Mouse (Mus musculus) midbrain, embryonic 15.5 days (tissue): Measurements from ENCODE around the gene Rassf7. TPM values are rescaled to one million over a fixed set of nuclear protein-coding genes. Genes with fewer than 3 reads are reported as not detected.

ENCODE experiments used
- ATAC-seq: fragments of 200-750 bp; cut with Nextera tagmentation; replicated peaks from 2 replicates; pipeline ENCODE4 v1.8.0; 2017; ENCODE audit warnings: moderate TSS enrichment
- H3K27ac ChIP-seq: fragments of 300-500 bp; sonication (generic); 2 replicates; pipeline ENCODE4 v1.5.1; 2015; ENCODE audit warnings: mild to moderate bottlenecking, inconsistent platforms
- H3K27me3 ChIP-seq: fragments of 300-500 bp; sonication (generic); replicated peaks from 2 replicates; pipeline ENCODE4 v1.6.1; 2015; ENCODE audit warnings: inconsistent platforms
- H3K36me3 ChIP-seq: fragments of 300-500 bp; sonication (generic); replicated peaks from 2 replicates; pipeline ENCODE4 v1.6.1; 2015; ENCODE audit warnings: inconsistent platforms
- H3K4me1 ChIP-seq: fragments of 300-500 bp; sonication (generic); 2 replicates; pipeline ENCODE4 v1.6.1; 2015; ENCODE audit warnings: inconsistent platforms
- H3K4me2 ChIP-seq: fragments of 300-500 bp; sonication (generic); 2 replicates; pipeline ENCODE4 v1.6.1; 2015; ENCODE audit warnings: inconsistent platforms, mild to moderate bottlenecking, moderate library complexity
- H3K4me3 ChIP-seq: fragments of 300-500 bp; sonication (generic); 2 replicates; pipeline ENCODE4 v1.5.1; 2015; ENCODE audit warnings: mild to moderate bottlenecking, inconsistent platforms
- H3K9ac ChIP-seq: fragments of 300-500 bp; sonication (generic); 2 replicates; pipeline ENCODE4 v1.6.1; 2015; ENCODE audit warnings: mild to moderate bottlenecking, inconsistent platforms
- H3K9me3 ChIP-seq: fragments of 300-500 bp; sonication (generic); 2 replicates; pipeline ENCODE4 v1.6.1; 2016; ENCODE audit warnings: inconsistent platforms
- WGBS: fragments of 180-500 bp; shearing (Covaris S2); methylation state at CpG from one replicate; pipeline ENCODE4 v1.1.7; 2015; ENCODE audit warnings: mixed read lengths; 5-methylcytosine and 5-hydroxymethylcytosine counted together
- polyA plus RNA-seq: library from polyadenylated mRNA; unstranded; fragments of >200 nt; fragmentation: Nextera tagmentation; extraction: Ambion mirVana; gene quantifications from 2 replicates; pipeline ENCODE4 v1.2.1, GENCODE M21; 2015

Gene Rassf7
- polyA plus RNA-seq, result 24.0 and 26.3 TPM in 2 replicates

DNA sequence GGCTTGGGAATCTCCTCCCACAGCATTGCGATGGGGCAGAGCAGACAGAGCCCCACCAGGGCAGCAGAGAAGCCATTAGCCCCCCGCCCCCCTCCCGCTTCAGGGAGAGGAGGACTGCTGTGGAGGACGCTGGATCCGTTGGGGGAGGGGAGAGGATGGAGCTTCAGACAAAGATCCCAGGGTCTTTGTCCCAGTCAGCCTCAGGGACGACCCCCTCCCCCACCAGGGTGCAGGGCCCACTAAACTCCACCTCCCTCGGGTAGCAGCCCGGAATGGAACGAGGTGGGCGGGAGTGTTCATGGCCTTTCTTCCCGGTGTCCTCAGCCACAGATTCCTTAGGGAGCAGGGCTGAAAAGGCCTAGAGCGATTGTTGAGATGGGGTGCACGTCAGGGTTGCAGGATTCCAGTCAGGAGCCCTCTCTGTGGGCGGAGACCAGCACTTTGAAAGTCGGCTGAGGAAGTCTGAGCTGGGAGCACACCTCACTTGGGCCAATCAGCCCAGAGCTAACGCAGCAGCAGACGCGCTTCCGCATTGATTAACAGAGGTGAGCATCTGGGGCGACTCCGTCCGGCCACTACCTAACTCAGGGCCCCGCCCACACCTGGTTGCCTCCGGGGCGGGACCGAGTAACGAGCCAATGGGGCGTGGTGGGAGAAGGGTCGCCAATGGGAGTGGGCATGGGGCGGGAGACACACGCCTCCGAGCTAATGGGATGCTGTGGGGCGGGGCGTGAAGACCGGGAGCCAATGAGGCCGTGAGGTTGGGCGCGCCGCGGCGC, at the start of gene Rassf7:
Gene Rassf7 (plus strand): TSS at position 760 of the 779 bp plus-strand sequence.
- peak; percentile 96 for ATAC-seq
- peak within 1 kb of the TSS; percentile 76 for H3K27ac ChIP-seq
- WGBS, result under 1% methylated on average over 41 of the region's 41 CpGs

DNA sequence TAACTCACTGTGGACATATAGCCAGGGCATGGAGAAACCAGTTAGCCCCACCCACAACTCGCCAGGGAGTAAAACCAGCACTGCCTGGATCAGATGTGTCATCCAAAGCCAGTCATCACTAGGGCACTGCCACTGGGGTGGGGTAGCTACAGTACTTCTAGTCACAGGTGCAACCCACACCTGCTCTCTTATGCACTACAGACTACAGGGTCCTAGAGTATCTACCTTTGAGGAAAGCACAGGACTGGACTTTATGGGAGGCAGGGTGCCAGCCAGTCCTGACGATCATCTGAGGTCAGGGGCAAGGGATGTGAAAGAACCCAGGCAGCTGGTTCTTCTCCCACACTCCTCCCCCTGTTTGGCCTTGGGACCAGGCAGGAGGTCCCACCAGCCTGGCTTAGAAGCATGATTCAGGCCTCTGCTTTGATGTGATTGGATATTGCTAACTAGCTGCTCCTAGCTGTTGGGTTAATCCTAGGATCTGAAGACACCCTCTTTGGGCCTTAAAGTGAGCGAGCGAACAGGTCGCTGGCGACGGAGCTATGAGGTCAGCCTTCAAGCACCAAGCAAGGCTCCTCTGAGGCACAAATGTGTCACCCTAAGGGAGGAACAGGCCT, 47.7 kb upstream of the Rassf7 start:
- no peak for ATAC-seq
- Histone ChIP-seq H3K4me2 (peak overlapping the region; percentile 45), H3K9ac (peak overlapping the region; percentile 26; the same call in 1 of the 2 replicates), H3K9me3 (no peaks in the 10 kb centered on the region), H3K36me3 (no peaks in the 10 kb centered on the region), H3K4me3 (peak overlapping the region; percentile 26), H3K4me1 (peaks cover 18% of the 10 kb centered on the region), H3K27me3 (no peaks in the 10 kb centered on the region), H3K27ac (no peak overlapping the region)
- WGBS, result 15% methylated on average over 7 of the region's 7 CpGs

More for the DNA sequence above, at the start of gene Rassf7:
- Histone ChIP-seq H3K4me1 (peaks cover 18% of the 10 kb centered on the region), H3K9me3 (no peaks in the 10 kb centered on the region), H3K36me3 (no peaks in the 10 kb centered on the region), H3K27me3 (no peaks in the 10 kb centered on the region), H3K4me3 (peak within 1 kb of the TSS; percentile 85), H3K4me2 (peak within 1 kb of the TSS; percentile 99), H3K9ac (peak within 1 kb of the TSS; percentile 66)

- no peaks in the 10 kb centered on the region for H3K36me3 ChIP-seq
- no peak for ATAC-seq
- H3K4me1 ChIP-seq, result peaks cover 22% of the 10 kb centered on the region
- H3K9ac ChIP-seq, result peak overlapping the region; percentile 26; the same call in 1 of the 2 replicates
- peak overlapping the region; percentile 45 for H3K4me2 ChIP-seq
- H3K4me3 ChIP-seq, result peak overlapping the region; percentile 26
- WGBS, result 5% methylated on average over 22 of the region's 22 CpGs
- H3K9me3 ChIP-seq, result no peaks in the 10 kb centered on the region
- no peaks in the 10 kb centered on the region for H3K27me3 ChIP-seq
- no peak overlapping the region for H3K27ac ChIP-seq
These were observed 47.1 kb upstream of the Rassf7 start for GRCm38 (mm10) chr7:141168518-141168953.

DNA sequence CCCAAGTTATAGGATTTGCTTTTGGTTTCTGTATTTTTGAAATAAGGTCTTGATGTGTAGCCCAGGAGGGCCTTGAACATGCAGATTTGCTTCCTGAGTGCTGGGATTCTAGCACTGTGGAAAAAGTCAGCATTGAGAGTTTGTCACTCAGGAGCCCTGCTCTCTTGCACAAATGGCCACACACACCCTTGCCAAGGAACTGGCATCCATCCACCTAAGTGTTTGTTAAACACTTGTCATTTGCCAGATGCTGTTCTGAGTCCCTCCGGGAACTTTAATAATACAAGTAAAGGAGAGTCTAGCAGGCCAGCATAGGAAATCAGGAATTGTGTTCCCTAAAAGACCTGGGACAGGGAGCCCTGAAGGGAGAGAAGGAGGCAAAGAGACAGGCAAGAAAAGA, 46.4 kb upstream of the Rassf7 start:
- 76% methylated on average over 1 of the region's 1 CpGs for WGBS
- Histone ChIP-seq H3K27me3 (no peaks in the 10 kb centered on the region), H3K4me2 (no peak overlapping the region), H3K36me3 (no peaks in the 10 kb centered on the region), H3K9ac (no peak overlapping the region), H3K9me3 (no peaks in the 10 kb centered on the region), H3K4me1 (peaks cover 22% of the 10 kb centered on the region), H3K4me3 (no peak overlapping the region), H3K27ac (no peak overlapping the region)
- ATAC-seq, result no peak

- H3K4me2 ChIP-seq, result no peak overlapping the region
- no peak for ATAC-seq
- no peak overlapping the region for H3K9ac ChIP-seq
- no peaks in the 10 kb centered on the region for H3K27me3 ChIP-seq
- no peak overlapping the region for H3K4me3 ChIP-seq
- no peaks in the 10 kb centered on the region for H3K36me3 ChIP-seq
- no peak overlapping the region for H3K27ac ChIP-seq
- no peaks in the 10 kb centered on the region for H3K9me3 ChIP-seq
- peaks cover 22% of the 10 kb centered on the region for H3K4me1 ChIP-seq
These were observed 45.8 kb upstream of the Rassf7 start for GRCm38 (mm10) chr7:141169866-141170265.

- WGBS, result 2% methylated on average over 55 of the region's 55 CpGs
- Histone ChIP-seq H3K9me3 (no peaks in the 10 kb centered on the region), H3K36me3 (no peaks in the 10 kb centered on the region), H3K9ac (peak within 1 kb of the TSS; percentile 64), H3K4me1 (peaks cover 25% of the 10 kb centered on the region), H3K4me2 (peak within 1 kb of the TSS; percentile 84), H3K27me3 (no peaks in the 10 kb centered on the region), H3K4me3 (peak within 1 kb of the TSS; percentile 55), H3K27ac (peak within 1 kb of the TSS; percentile 95)
- peak; percentile 98 for ATAC-seq
These were observed 43.3 kb upstream of the Rassf7 start, which contains the start of gene Rnh1 for GRCm38 (mm10) chr7:141172116-141173006. TSS of gene Rnh1 (minus strand) at chr7:141172857.

DNA sequence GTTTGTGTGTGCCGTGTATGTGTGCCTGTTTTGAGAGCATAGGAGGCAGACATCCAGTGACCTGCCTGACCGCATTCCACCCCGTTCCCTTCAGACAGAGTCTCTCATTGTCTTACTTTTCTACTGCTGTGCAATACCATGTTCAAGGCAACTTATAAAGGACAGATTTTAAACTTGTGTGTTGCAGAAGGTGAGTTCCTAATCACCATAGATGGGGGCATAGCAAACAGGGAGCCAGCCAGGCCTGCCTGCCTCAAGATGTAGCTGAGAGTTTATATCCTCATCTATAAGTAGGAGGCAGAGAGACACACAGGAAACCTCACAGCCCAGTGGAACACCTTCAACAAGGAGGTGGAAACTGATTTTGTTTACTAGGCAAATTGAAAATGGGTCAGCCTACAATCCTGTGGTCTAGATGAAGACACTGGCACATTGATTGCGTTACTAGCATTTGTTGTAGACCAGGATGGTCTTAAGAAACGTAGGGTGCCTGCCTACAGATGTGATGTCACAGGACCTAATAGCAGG, 42.3 kb upstream of the Rassf7 start:
- 90% methylated on average over 5 of the region's 5 CpGs for WGBS
- H3K9ac ChIP-seq, result peak overlapping the region; percentile 64; the same call in 1 of the 2 replicates
- peak overlapping the region; percentile 55 for H3K4me3 ChIP-seq
- H3K27ac ChIP-seq, result peak overlapping the region; percentile 95; the same call in 1 of the 2 replicates
- H3K4me1 ChIP-seq, result peaks cover 18% of the 10 kb centered on the region
- no peaks in the 10 kb centered on the region for H3K9me3 ChIP-seq
- no peaks in the 10 kb centered on the region for H3K27me3 ChIP-seq
- no peaks in the 10 kb centered on the region for H3K36me3 ChIP-seq
- peak overlapping the region; percentile 84 for H3K4me2 ChIP-seq
- ATAC-seq, result no peak

GRCm38 (mm10) chr7:141175068-141175467, 40.6 kb upstream of the Rassf7 start:
- no peak overlapping the region for H3K4me2 ChIP-seq
- no peak overlapping the region for H3K9ac ChIP-seq
- WGBS, result 89% methylated on average over 4 of the region's 4 CpGs
- no peaks in the 10 kb centered on the region for H3K9me3 ChIP-seq
- no peak for ATAC-seq
- H3K4me1 ChIP-seq, result peaks cover 15% of the 10 kb centered on the region
- H3K36me3 ChIP-seq, result no peaks in the 10 kb centered on the region
- no peak overlapping the region for H3K4me3 ChIP-seq
- no peaks in the 10 kb centered on the region for H3K27me3 ChIP-seq
- H3K27ac ChIP-seq, result no peak overlapping the region

DNA sequence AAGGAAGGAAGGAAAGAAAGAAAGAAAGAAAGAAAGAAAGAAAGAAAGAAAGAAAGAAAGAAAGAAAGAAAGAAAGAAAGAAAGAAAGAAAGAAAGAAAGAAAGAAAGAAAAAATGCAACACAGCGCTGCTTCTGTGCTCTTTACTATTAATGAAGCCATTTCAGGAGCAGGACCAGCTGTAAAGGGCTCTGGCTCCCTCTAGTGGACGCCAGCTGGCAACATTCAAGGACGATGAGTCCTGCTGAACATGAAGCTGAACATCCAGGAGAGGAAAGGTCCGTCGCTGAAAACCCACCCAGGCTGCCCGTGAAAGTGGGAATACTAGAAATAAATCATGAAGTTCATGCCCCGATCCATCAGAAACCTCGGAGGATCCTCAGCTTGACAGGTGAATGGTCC, 39.5 kb upstream of the Rassf7 start:
- H3K36me3 ChIP-seq, result no peaks in the 10 kb centered on the region
- no peak overlapping the region for H3K4me3 ChIP-seq
- WGBS, result 3% methylated on average over 8 of the region's 8 CpGs
- H3K4me2 ChIP-seq, result 0 out of 2 replicates have a peak overlapping the region, but pooled peaks have one; percentile 24
- no peak overlapping the region for H3K27ac ChIP-seq
- H3K27me3 ChIP-seq, result no peaks in the 10 kb centered on the region
- no peak for ATAC-seq
- peaks cover 15% of the 10 kb centered on the region for H3K4me1 ChIP-seq
- H3K9me3 ChIP-seq, result no peaks in the 10 kb centered on the region
- 0 out of 2 replicates have a peak overlapping the region, but pooled peaks have one; percentile 29 for H3K9ac ChIP-seq

DNA sequence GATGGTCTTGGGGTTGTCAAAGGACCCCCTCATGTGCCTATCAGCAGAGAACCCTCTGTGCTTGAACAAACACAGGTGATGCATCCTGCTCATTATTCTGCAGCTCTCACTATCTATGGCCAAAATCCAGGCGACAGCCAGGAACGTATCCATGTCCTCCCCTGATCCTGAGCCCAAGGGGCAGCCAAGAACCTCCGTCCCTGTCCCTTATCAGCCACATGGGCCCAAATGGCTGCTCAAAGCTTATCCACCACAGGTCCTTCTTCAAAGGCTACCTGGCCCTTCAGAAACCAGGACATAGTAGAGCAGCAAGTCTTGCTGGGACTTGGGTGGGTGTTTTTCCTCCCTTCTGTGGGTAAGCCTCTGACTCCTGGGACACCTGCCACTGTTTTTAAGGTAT, 27.5 kb upstream of the Rassf7 start:
- whole genome bisulfite sequencing, result 86% methylated on average over 3 of the region's 3 CpGs
- H3K27me3 ChIP-seq, result no peaks in the 10 kb centered on the region
- no peak overlapping the region for H3K9ac ChIP-seq
- H3K27ac ChIP-seq, result no peak overlapping the region
- no peaks in the 10 kb centered on the region for H3K9me3 ChIP-seq
- H3K36me3 ChIP-seq, result peaks cover 18% of the 10 kb centered on the region; the same call in 1 of the 2 replicates
- no peak for ATAC-seq
- no peak overlapping the region for H3K4me2 ChIP-seq
- H3K4me1 ChIP-seq, result peaks cover 19% of the 10 kb centered on the region
- no peak overlapping the region for H3K4me3 ChIP-seq

GRCm38 (mm10) chr7:141188733-141189132, 26.9 kb upstream of the Rassf7 start:
- Histone ChIP-seq H3K27me3 (no peaks in the 10 kb centered on the region), H3K4me1 (peaks cover 19% of the 10 kb centered on the region), H3K27ac (no peak overlapping the region), H3K4me2 (no peak overlapping the region), H3K9me3 (no peaks in the 10 kb centered on the region), H3K4me3 (no peak overlapping the region), H3K36me3 (peaks cover 18% of the 10 kb centered on the region; the same call in 1 of the 2 replicates), H3K9ac (no peak overlapping the region)
- WGBS, result 92% methylated on average over 3 of the region's 3 CpGs
- ATAC-seq, result no peak
